In the genomic region with DNA sequence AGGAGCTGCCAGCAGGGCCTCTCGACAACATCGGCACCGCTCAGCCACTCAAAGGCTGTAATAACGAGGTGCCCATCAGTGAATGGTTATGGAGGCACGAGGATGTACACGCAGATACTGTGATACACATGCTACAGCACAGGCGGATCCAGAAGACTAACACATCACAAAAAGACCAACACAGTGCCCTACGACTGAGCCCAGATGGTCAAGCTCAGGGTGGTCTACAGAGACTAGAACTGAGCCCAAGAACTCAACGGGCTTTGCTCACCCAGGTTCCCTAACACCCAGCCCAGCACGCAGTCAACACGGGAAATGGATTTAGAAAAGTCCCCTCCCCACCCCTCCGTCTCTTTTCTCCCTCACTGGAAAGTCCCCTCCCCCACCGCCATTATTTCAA, we compare ENCODE assay signal across 28 mouse cellular contexts. TPM values are rescaled to one million over a fixed set of nuclear protein-coding genes. Genes with fewer than 3 reads are reported as not detected.
DNase-seq lines count a peak whose midpoint lies in the region; ATAC-seq lines count a peak whose summit lies in the region.
"Had no signal": no experiment of that assay in that cellular context is flagged by ENCODE, and none has a peak within 500 bp of the region (broad histone marks: within the 10 kb centered on the region; RNA-seq: fewer than 3 reads in every experiment).

No protein-coding gene starts in this region.

- 81% methylated on average over 13 of the region's 13 CpGs for WGBS in hindbrain, embryonic 10.5 days
- 86% methylated on average over 13 of the region's 13 CpGs for WGBS in hindbrain, embryonic 11.5 days
- WGBS in embryonic facial prominence, embryonic 13.5 days: 55% methylated on average over 13 of the region's 13 CpGs
- WGBS in limb, embryonic 10.5 days: 83% methylated on average over 13 of the region's 13 CpGs

- H3K9ac ChIP-seq in hindbrain, embryonic 11.5 days (ENCODE audit: low read depth, low read length): no peak overlapping the region
- no peak overlapping the region for H3K9ac ChIP-seq in embryonic facial prominence, embryonic 13.5 days
- H3K9ac ChIP-seq: hindbrain, embryonic 15.5 days; liver, embryonic 14.5 days; midbrain, embryonic 15.5 days had no signal

- H3K4me2 ChIP-seq in hindbrain, embryonic 11.5 days (replicated peaks; ENCODE audit: low read depth, low read length): no peak overlapping the region
- H3K4me2 ChIP-seq in embryonic facial prominence, embryonic 13.5 days: peak overlapping the region; percentile 32
- H3K4me2 ChIP-seq: heart, embryonic 11.5 days; hindbrain, embryonic 15.5 days; midbrain, embryonic 15.5 days had no signal

- peaks cover 36% of the 10 kb centered on the region for H3K4me1 ChIP-seq in hindbrain, embryonic 10.5 days (replicated peaks)
- peaks cover 2% of the 10 kb centered on the region; the same call in 1 of the 2 replicates for H3K4me1 ChIP-seq in hindbrain, embryonic 11.5 days (replicated peaks; ENCODE audit: control insufficient read depth, insufficient read depth, low read length)
- H3K4me1 ChIP-seq in embryonic facial prominence, embryonic 13.5 days: peaks cover 65% of the 10 kb centered on the region
- H3K4me1 ChIP-seq in limb, embryonic 10.5 days: peaks cover 71% of the 10 kb centered on the region

- no peaks in the 10 kb centered on the region for H3K36me3 ChIP-seq in hindbrain, embryonic 10.5 days
- H3K36me3 ChIP-seq in hindbrain, embryonic 11.5 days (ENCODE audit: control insufficient read depth, insufficient read depth, low read length): no peaks in the 10 kb centered on the region
- peaks cover 8% of the 10 kb centered on the region; the same call in 1 of the 2 replicates for H3K36me3 ChIP-seq in embryonic facial prominence, embryonic 13.5 days
- H3K36me3 ChIP-seq in limb, embryonic 10.5 days: peaks cover 12% of the 10 kb centered on the region
- H3K36me3 ChIP-seq: hindbrain, embryonic 15.5 days; midbrain, embryonic 15.5 days had no signal

- H3K4me3 ChIP-seq in hindbrain, embryonic 10.5 days: no peak overlapping the region
- H3K4me3 ChIP-seq in hindbrain, embryonic 11.5 days (ENCODE audit: low read depth, low read length): no peak overlapping the region
- no peak overlapping the region for H3K4me3 ChIP-seq in embryonic facial prominence, embryonic 13.5 days
- H3K4me3 ChIP-seq in limb, embryonic 10.5 days: no peak overlapping the region
- H3K4me3 ChIP-seq: hindbrain, embryonic 15.5 days; left cerebral cortex, adult 2 months; midbrain, embryonic 15.5 days had no signal

- H3K27me3 ChIP-seq in hindbrain, embryonic 10.5 days (ENCODE audit: insufficient read depth, poor library complexity, severe bottlenecking): no peaks in the 10 kb centered on the region
- no peaks in the 10 kb centered on the region for H3K27me3 ChIP-seq in hindbrain, embryonic 11.5 days (ENCODE audit: control insufficient read depth, insufficient read depth, low read length)
- no peaks in the 10 kb centered on the region for H3K27me3 ChIP-seq in embryonic facial prominence, embryonic 13.5 days
- no peaks in the 10 kb centered on the region for H3K27me3 ChIP-seq in limb, embryonic 10.5 days (ENCODE audit: low read depth, poor library complexity, severe bottlenecking)
- H3K27me3 ChIP-seq: hindbrain, embryonic 15.5 days; midbrain, embryonic 15.5 days had no signal

- DNase-seq in cerebellum, postnatal 14 days: peak; percentile 45 to 52
- DNase-seq in cerebellum, adult 9-11 months: no peak
- no peak for DNase-seq in hindbrain, embryonic 10.5 days (ENCODE audit: low spot score)
- no peak for DNase-seq in hindbrain, embryonic 11.5 days (ENCODE audit: low spot score)
- no peak for DNase-seq in limb, embryonic 10.5 days (ENCODE audit: low spot score)
- DNase-seq in layer of hippocampus, postnatal 36 days: no peak
- DNase-seq in urinary bladder, postnatal 36 days (ENCODE audit: low spot score in 2 of 2): no peak
- DNase-seq: adrenal gland, postnatal 25 days; cerebellum, adult 11-12 months; cerebellum, postnatal 36 days; gastrocnemius, postnatal 14 days; heart, adult 11 months; heart, postnatal 4 days; kidney, adult 11 months; kidney, postnatal 14 days; liver; lung, adult 2 months; lung, postnatal 10 days; right cerebral cortex, postnatal 25 days; spleen, adult 18-20 months; thymus, postnatal 14 days had no signal

- no peaks in the 10 kb centered on the region for H3K9me3 ChIP-seq in hindbrain, embryonic 10.5 days
- H3K9me3 ChIP-seq in hindbrain, embryonic 11.5 days (ENCODE audit: control insufficient read depth, low read length): no peaks in the 10 kb centered on the region
- no peaks in the 10 kb centered on the region for H3K9me3 ChIP-seq in embryonic facial prominence, embryonic 13.5 days
- no peaks in the 10 kb centered on the region for H3K9me3 ChIP-seq in limb, embryonic 10.5 days (replicated peaks)
- H3K9me3 ChIP-seq: hindbrain, embryonic 15.5 days; midbrain, embryonic 15.5 days had no signal

- ATAC-seq in hindbrain, embryonic 11.5 days (ENCODE audit: low FRiP score): no peak
- ATAC-seq in embryonic facial prominence, embryonic 13.5 days (ENCODE audit: insufficient number of reproducible peaks, insufficient read depth, low FRiP score, low TSS enrichment, low read depth): no peak
- ATAC-seq: inflammation-experienced regulatory T-cells, adult 6 months; midbrain, embryonic 15.5 days had no signal

- H3K27ac ChIP-seq in hindbrain, embryonic 10.5 days: peak overlapping the region; percentile 8; the same call in 1 of the 2 replicates
- no peak overlapping the region for H3K27ac ChIP-seq in hindbrain, embryonic 11.5 days (ENCODE audit: low read depth, low read length)
- H3K27ac ChIP-seq in embryonic facial prominence, embryonic 13.5 days: peak overlapping the region; percentile 80; the same call in 1 of the 2 replicates
- peak overlapping the region; percentile 21; the same call in 1 of the 2 replicates for H3K27ac ChIP-seq in limb, embryonic 10.5 days
- H3K27ac ChIP-seq: hindbrain, embryonic 15.5 days; left cerebral cortex, adult 2 months; liver, embryonic 14.5 days; midbrain, embryonic 15.5 days had no signal

RNA-seq across cellular contexts. Expression of a gene that starts 9.1 kb away (rescaled TPM):
- polyA plus RNA-seq in hindbrain, embryonic 10.5 days (2016; fragmentation: Nextera tagmentation; extraction: Ambion mirVana): 8.0 and 11.4 TPM in 2 replicates
- 7.0 and 8.1 TPM in 2 replicates for polyA plus RNA-seq in hindbrain, embryonic 11.5 days (2014; fragmentation: Nextera tagmentation; extraction: Ambion mirVana)
- polyA plus RNA-seq in embryonic facial prominence, embryonic 13.5 days (2015; fragmentation: Nextera tagmentation; extraction: Ambion mirVana): 17.7 and 20.8 TPM in 2 replicates
- polyA plus RNA-seq in limb, embryonic 10.5 days (2016; fragmentation: Nextera tagmentation; extraction: Ambion mirVana): 18.0 and 21.1 TPM in 2 replicates
- total RNA-seq in layer of hippocampus, postnatal 36 days (2021): 1 to 10 TPM; 8.2 to 8.9 TPM

Comparison
In these comparisons a context has a peak if more than half of its experiments do, and no peak if none do; other contexts are left out.
1. DNase-seq: peak in cerebellum, postnatal 14 days (2 of 2); none in cerebellum, adult 9-11 months (single experiment), hindbrain, embryonic 10.5 days (single experiment), hindbrain, embryonic 11.5 days (single experiment), limb, embryonic 10.5 days (single experiment), layer of hippocampus, postnatal 36 days (0 of 2) and urinary bladder, postnatal 36 days (0 of 2).